Mouse (Mus musculus) forebrain, embryonic 14.5 days (tissue): ENCODE data around the gene Sox10. TPM values are rescaled to one million over a fixed set of nuclear protein-coding genes. Genes with fewer than 3 reads are reported as not detected.

Experiments
- ATAC-seq: fragments of 200-750 bp; cut with Nextera tagmentation; 2 replicates; pipeline ENCODE4 v1.8.0; 2017; ENCODE audit warnings: mild to moderate bottlenecking, moderate library complexity
- DNase-seq: peaks from one replicate; pipeline ENCODE4 v3.0.0-alpha.2; 2015; ENCODE audit warnings: low spot score
- H3K27ac ChIP-seq: fragments of 300-500 bp; sonication (generic); 2 replicates; pipeline ENCODE4 v1.5.1; 2014; ENCODE audit warnings: low read depth, mild to moderate bottlenecking, control low read depth, low read length, moderate library complexity
- H3K27me3 ChIP-seq: fragments of 300-500 bp; sonication (generic); replicated peaks from 2 replicates; pipeline ENCODE4 v1.6.1; 2014; ENCODE audit warnings: low read length, control low read depth, mixed read lengths; ENCODE audit not compliant: control insufficient read depth, insufficient read depth
- H3K36me3 ChIP-seq: fragments of 300-500 bp; sonication (generic); 2 replicates; pipeline ENCODE4 v1.6.1; 2014; ENCODE audit warnings: low read length, control low read depth; ENCODE audit not compliant: control insufficient read depth, insufficient read depth
- H3K4me1 ChIP-seq: fragments of 300-500 bp; sonication (generic); 2 replicates; pipeline ENCODE4 v1.6.1; 2014; ENCODE audit warnings: antibody characterized with exemption, low read length, control low read depth; ENCODE audit not compliant: control insufficient read depth, insufficient read depth
- H3K4me2 ChIP-seq: fragments of 300-500 bp; sonication (generic); 2 replicates; pipeline ENCODE4 v1.6.1; 2014; ENCODE audit warnings: mild to moderate bottlenecking, control low read depth, low read length
- H3K4me3 ChIP-seq: fragments of 300-500 bp; sonication (generic); 2 replicates; pipeline ENCODE4 v1.5.1; 2014; ENCODE audit warnings: low read depth, low read length, control low read depth
- H3K9ac ChIP-seq: fragments of 300-500 bp; sonication (generic); 2 replicates; pipeline ENCODE4 v1.6.1; 2014; ENCODE audit warnings: mild to moderate bottlenecking, low read length, control low read depth, moderate library complexity
- H3K9me3 ChIP-seq: fragments of 300-500 bp; sonication (generic); replicated peaks from 2 replicates; pipeline ENCODE4 v1.6.1; 2016; ENCODE audit warnings: low read length, control low read depth, mixed read lengths; ENCODE audit not compliant: control insufficient read depth
- WGBS: fragments of 180-500 bp; shearing (Covaris S2); extraction: QIAGEN DNeasy Blood & Tissue Kit; methylation state at CpG from one replicate; pipeline ENCODE4 v1.1.7; 2014; 5-methylcytosine and 5-hydroxymethylcytosine counted together
- polyA plus RNA-seq: library from polyadenylated mRNA; unstranded; fragments of >200 nt; fragmentation: Nextera tagmentation; extraction: Ambion mirVana; gene quantifications from 2 replicates; pipeline ENCODE4 v1.2.1, GENCODE M21; 2014

Gene Sox10
- polyA plus RNA-seq, 1 experiment from 2014 or later, result 0.89 TPM

DNA sequence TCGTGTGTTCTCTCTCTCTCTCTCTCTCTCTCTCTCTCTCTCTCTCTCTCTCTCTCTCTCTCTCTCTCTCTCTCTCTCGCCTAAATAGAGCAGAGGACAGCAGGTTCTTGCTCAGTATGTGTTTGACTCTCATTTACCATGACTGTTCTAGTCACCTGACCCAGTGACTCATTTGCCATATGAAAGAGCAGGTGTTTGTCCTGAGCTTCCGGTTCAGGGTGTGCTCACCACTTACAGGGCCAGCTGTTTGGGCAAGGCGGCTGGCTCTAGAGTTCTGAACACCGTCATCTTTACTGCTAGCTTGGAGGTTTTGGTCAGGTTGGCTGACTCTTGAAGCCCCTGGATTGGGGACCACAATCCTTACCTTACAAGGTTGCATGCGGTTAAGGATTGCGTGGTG, 19.5 kb downstream of the Sox10 start:
- no peak overlapping the region for H3K4me3 ChIP-seq
- no peak overlapping the region for H3K9ac ChIP-seq
- ATAC-seq, result no peak
- no peak overlapping the region for H3K27ac ChIP-seq
- 89% methylated on average over 7 of the region's 7 CpGs for WGBS
- no peaks in the 10 kb centered on the region for H3K27me3 ChIP-seq
- H3K36me3 ChIP-seq, result peaks cover 59% of the 10 kb centered on the region
- DNase-seq, result no peak
- H3K4me1 ChIP-seq, result peaks cover 4% of the 10 kb centered on the region; the same call in 1 of the 2 replicates
- no peak overlapping the region for H3K4me2 ChIP-seq
- H3K9me3 ChIP-seq, result no peaks in the 10 kb centered on the region

DNA sequence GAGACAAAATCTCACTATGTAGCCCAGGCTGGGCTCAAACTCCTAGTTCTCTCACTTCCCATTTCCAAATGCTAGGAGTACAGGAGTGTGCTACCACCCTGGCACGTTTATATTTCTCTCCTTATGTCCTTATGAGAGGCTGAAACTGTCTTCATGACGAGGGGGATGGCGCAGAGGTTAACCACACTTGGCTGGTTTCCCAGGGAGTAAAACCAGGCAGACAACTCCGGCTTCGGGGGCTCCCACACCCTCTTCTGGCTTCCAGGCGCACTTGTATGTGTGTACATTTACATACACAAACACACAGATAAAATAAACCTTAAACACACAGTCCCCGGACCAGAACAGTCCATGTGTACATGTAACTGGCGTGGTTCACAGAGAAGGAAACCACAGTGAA, 21.0 kb downstream of the Sox10 start:
- Histone ChIP-seq H3K36me3 (peaks cover 48% of the 10 kb centered on the region), H3K4me1 (peaks cover 4% of the 10 kb centered on the region; the same call in 1 of the 2 replicates), H3K27ac (no peak overlapping the region), H3K4me2 (no peak overlapping the region), H3K9me3 (no peaks in the 10 kb centered on the region), H3K27me3 (no peaks in the 10 kb centered on the region), H3K4me3 (no peak overlapping the region), H3K9ac (no peak overlapping the region)
- 86% methylated on average over 8 of the region's 8 CpGs for WGBS
- DNase-seq (no peak), ATAC-seq (no peak)

DNA sequence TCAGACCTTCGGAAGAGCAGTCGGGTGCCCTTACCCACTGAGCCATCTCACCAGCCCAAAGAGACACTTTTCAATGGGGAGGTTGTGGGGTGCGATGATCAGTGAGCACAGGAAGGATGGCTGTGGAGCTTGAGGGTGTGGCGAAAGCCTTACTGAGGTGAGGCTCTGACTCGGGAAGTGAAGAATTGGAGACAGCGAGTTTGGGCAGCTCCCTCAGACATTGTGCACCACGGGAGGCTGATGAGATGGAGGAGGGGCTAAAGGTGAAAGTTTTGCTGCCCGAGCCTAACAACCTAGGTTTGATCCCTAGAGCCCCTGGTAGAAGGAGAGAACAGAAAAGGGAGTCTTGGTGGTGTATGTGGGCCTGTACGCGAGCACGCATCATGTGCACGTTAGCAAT, 21.7 kb downstream of the Sox10 start:
- H3K4me2 ChIP-seq, result no peak overlapping the region
- H3K27me3 ChIP-seq, result no peaks in the 10 kb centered on the region
- DNase-seq (no peak), ATAC-seq (no peak)
- no peak overlapping the region for H3K27ac ChIP-seq
- peaks cover 41% of the 10 kb centered on the region for H3K36me3 ChIP-seq
- no peak overlapping the region for H3K9ac ChIP-seq
- peaks cover 4% of the 10 kb centered on the region; the same call in 1 of the 2 replicates for H3K4me1 ChIP-seq
- no peaks in the 10 kb centered on the region for H3K9me3 ChIP-seq
- WGBS, result 87% methylated on average over 12 of the region's 12 CpGs
- H3K4me3 ChIP-seq, result no peak overlapping the region

DNA sequence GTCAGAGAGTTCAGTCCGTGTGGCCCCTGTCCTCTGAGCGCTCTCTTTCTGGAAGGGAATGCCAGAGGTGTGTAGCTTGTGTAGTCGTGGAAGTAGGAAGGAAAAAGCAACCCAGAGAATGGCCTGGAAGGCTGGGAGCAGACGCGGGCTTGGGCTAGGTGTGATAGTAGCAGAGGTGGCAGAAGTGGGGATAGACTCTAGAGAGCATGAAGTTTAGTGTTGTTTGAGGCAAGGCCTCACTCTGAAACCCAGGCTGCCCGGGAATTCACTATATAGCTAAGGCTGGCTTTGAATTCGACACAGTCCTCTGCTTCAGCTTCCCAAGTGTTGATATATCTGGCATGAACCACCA, 23.5 kb downstream of the Sox10 start:
- H3K27me3 ChIP-seq, result no peaks in the 10 kb centered on the region
- no peaks in the 10 kb centered on the region for H3K9me3 ChIP-seq
- H3K9ac ChIP-seq, result peak overlapping the region; percentile 83
- ATAC-seq (peak; percentile 35), DNase-seq (no peak)
- no peak overlapping the region; the same call in 1 of the 2 replicates for H3K27ac ChIP-seq
- WGBS, result 2% methylated on average over 7 of the region's 7 CpGs
- H3K4me3 ChIP-seq, result peak overlapping the region; percentile 90
- peak overlapping the region; percentile 77 for H3K4me2 ChIP-seq
- H3K4me1 ChIP-seq, result peaks cover 4% of the 10 kb centered on the region; the same call in 1 of the 2 replicates
- H3K36me3 ChIP-seq, result peaks cover 23% of the 10 kb centered on the region

DNA sequence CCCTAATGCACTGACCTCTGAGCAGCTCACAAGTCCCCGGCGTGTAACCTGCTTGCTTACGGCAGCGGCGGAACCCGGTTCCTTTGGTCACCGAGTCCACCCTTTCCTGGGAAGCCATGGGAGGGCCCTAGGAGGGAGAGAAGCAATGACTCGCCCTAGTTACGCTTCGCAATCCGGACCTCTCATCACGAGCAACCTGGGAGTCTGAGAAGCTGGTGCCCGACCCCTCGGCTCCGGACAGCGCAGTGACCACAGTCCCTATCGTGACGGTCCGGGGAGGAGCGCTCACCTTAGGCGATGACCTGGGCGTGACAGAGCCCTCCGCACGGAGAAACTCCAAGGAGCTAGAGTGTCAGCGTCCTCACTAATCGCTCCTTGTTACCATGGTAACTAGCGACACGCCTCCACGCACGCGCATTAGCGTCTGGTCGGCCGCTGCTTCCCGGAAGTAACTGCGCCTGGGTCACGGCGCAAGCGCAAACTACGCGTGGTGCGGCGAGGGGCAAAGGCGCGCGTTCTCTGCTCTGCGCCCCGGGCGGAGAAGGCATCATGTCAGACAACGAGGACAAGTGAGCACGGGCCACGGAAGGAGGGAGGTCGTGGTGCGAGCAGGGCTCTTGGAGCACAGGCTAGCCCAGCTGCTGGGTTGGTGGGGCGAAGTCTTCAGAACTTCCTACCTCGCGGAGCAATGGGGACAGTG, 24.0 kb downstream of the Sox10 start, which contains the start of the genes Polr2f and 1700088E04Rik:
Gene Polr2f, plus strand, starts transcription at position 144 of the 700 bp plus-strand sequence.
Gene 1700088E04Rik, minus strand, starts transcription at position 388 of the 700 bp plus-strand sequence.
- Histone ChIP-seq H3K36me3 (peaks cover 18% of the 10 kb centered on the region), H3K9me3 (no peaks in the 10 kb centered on the region), H3K4me3 (peak within 1 kb of the TSS; percentile 90), H3K9ac (peak within 1 kb of the TSS; percentile 83), H3K27ac (no peak within 1 kb of the TSS; the same call in 1 of the 2 replicates), H3K4me2 (peak within 1 kb of the TSS; percentile 77), H3K4me1 (peaks cover 4% of the 10 kb centered on the region; the same call in 1 of the 2 replicates), H3K27me3 (no peaks in the 10 kb centered on the region)
- peak; percentile 92 for ATAC-seq
- WGBS, result under 1% methylated on average over 57 of the region's 57 CpGs
- peak; percentile 98 for DNase-seq

DNA sequence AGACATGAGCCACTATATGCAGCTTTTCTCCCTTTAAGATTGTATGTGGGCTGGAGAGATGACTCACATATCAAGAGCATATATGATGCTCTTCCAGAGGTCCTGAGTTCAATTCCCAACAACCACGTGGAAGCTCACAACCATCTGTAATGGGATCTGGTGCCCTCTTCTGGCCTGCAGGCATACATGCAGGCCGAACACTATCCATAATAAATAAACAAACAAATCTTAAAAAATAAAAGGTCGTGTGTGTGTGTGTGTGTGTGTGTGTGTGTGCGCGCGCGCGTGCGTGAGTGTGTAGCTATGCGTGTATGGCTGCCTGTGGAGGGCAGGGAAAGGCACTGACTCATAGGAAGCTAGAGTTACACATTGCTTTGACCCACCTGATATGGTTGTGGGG, 25.4 kb downstream of the Sox10 start:
- Histone ChIP-seq H3K4me1 (peaks cover 4% of the 10 kb centered on the region; the same call in 1 of the 2 replicates), H3K36me3 (peaks cover 7% of the 10 kb centered on the region), H3K4me3 (no peak overlapping the region), H3K27me3 (no peaks in the 10 kb centered on the region), H3K4me2 (no peak overlapping the region), H3K9ac (no peak overlapping the region), H3K27ac (no peak overlapping the region), H3K9me3 (no peaks in the 10 kb centered on the region)
- no peak for DNase-seq
- no peak for ATAC-seq
- WGBS, result 65% methylated on average over 10 of the region's 10 CpGs

DNA sequence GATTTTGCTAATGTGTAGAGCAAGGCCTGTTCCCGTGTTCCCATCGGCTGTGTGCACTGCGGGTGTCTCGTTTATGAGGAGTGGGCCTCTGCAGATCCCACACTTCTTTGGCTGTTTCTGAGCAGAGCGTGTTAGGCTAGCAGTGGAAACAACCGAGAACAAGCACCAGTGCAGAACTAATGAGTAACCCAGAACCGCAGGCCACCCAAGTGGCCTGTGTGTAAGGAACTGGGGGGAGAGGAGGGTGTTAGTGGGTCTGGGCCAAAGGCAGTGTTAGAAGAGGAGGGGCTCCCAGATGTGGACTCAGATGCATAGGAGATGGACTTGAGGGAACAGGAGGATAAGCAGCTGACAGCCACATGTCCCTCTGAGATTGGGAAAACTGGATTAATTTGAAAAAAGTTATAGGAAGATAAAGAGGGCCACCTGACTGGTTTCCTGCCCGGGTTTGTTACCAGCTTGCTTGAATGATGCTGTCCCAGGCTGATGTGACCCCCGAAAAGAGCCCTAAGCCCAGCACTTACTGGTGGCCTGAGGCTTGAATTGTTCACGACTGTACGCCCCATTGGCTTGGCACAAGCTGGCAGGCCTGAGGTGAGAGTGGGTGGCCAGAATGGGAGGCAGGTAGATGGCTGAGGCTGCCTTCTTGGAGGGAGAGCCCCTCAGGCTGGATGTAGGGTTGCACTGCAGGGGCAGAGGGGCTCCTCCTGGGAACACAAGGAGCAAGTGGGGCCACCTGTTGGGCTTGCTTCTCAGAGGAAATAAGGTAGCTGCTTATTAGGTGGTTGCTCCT, 29.1 kb downstream of the Sox10 start:
- 60% methylated on average over 11 of the region's 11 CpGs for WGBS
- no peak overlapping the region for H3K4me3 ChIP-seq
- H3K36me3 ChIP-seq, result peaks cover 31% of the 10 kb centered on the region
- no peak overlapping the region for H3K27ac ChIP-seq
- ATAC-seq (no peak), DNase-seq (no peak)
- no peak overlapping the region for H3K9ac ChIP-seq
- no peaks in the 10 kb centered on the region; the same call in 1 of the 2 replicates for H3K4me1 ChIP-seq
- H3K4me2 ChIP-seq, result no peak overlapping the region
- H3K9me3 ChIP-seq, result no peaks in the 10 kb centered on the region
- no peaks in the 10 kb centered on the region for H3K27me3 ChIP-seq

DNA sequence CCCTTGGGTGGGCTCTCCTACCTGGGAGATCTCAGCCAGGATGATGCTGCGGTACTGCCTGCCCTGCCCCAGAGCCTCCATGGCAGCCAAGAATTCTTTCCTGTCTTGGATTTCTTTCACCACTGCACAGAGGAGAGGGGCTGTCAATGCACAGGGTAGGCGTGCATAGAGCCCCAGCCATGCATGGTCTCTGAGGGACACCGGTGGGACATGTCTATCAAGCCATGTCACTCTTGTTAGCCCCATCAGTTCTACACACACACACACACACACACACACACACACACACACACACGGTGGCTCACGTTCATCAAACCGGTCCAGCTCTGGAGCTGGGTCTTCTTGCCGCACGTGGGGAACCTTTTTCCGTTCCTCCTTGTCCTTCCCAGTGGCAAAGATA, 29.7 kb downstream of the Sox10 start:
- no peaks in the 10 kb centered on the region for H3K27me3 ChIP-seq
- no peak overlapping the region for H3K27ac ChIP-seq
- H3K9me3 ChIP-seq, result no peaks in the 10 kb centered on the region
- H3K4me1 ChIP-seq, result no peaks in the 10 kb centered on the region; the same call in 1 of the 2 replicates
- no peak overlapping the region for H3K9ac ChIP-seq
- WGBS, result 80% methylated on average over 9 of the region's 9 CpGs
- no peak for ATAC-seq
- no peak overlapping the region for H3K4me3 ChIP-seq
- no peak for DNase-seq
- no peak overlapping the region for H3K4me2 ChIP-seq
- H3K36me3 ChIP-seq, result peaks cover 38% of the 10 kb centered on the region
